Mouse (Mus musculus): ENCODE measurements at regions not wholly inside any gene's neighbourhood (a gene's known extent, or its start where the extent isn't known, plus 50 kb on each side); places are given as distances from the start of the nearest gene placed in this dataset.

DNA sequence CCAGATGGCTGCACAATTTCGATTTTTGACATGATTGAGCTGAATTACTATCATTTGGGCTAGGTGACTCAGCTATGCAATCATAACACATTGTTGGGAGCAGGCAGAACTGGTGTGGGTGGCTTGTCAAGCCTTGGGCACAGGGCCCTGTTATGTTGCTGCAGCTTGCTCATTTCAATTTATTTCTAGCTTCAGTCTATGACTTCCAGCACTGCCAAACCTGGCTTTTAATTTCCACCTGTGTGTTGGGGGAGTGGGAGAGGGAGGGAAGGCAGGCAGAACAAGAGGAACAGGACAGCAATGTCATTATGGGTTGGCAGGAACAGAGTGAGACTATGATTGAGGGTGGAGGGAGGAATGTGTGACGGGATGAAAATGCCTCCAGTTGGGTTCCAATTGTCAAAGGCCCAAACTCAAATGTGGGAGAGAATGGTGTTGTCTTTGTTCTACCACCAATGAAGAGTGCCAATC is 102.0 kb upstream of the Agbl1 start:
- ATAC-seq (replicated peaks; ENCODE audit: low read depth, poor library complexity, severe bottlenecking), result no peak

DNA sequence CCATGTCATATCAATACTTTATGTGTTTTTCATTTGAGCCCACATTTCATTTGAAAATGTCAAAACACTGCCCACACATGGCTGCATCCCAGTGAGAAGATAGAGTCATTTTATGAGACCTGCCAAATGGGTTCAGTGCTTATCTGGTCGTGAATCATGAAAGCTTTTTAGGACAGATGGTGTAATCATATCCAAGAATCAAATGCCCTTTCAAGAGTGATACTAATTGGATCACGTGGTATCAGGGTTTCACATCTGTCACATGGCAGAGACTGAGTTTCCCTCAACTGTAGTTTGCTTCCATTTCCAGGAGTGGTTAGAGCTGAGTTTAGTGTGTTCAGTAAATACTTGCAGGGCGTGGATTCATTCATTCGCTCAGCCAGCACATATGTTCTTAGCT is 87.2 kb upstream of the Agbl1 start:
- no peak for ATAC-seq (replicated peaks; ENCODE audit: low read depth, poor library complexity, severe bottlenecking)

DNA sequence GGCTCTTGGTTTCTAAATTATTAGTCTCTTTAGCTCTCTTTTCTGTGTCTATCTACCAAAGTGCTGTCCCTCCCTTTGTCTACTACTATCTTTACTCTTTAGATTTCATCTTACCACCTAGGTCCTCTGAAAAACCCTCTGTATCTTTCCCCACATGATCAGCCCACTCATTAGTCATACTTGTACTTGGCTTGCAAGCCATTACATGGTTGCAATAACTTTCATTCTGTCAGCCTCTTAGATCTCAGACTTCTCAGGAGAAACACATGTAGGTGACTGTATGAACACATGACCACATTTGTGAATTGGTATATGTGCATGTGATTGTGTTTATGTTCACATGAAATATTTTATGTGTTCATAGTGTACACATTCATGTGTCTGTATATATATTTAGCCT is 83.3 kb upstream of the Agbl1 start:
- ATAC-seq (replicated peaks; ENCODE audit: low read depth, poor library complexity, severe bottlenecking), result no peak

DNA sequence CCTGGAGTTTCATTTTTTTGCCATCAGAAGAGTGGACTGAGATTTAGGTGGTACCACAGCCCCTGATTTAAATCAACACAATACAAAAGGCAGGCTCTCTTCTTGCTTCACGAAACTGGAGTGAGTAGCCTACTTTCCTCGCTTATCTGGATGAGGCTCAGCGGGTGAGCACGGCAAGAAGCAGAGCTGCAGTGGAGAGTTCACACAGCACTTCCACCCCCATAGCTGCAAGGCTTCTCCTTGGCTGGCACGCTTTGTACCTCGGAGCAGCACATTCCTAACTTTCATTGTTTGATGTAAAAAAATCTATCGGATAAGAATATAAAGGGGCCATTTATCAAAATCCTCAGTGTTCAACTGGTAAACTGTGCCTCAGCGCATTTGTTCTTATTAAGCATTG is 72.8 kb upstream of the Agbl1 start:
- no peak for ATAC-seq (replicated peaks; ENCODE audit: low read depth, poor library complexity, severe bottlenecking)

DNA sequence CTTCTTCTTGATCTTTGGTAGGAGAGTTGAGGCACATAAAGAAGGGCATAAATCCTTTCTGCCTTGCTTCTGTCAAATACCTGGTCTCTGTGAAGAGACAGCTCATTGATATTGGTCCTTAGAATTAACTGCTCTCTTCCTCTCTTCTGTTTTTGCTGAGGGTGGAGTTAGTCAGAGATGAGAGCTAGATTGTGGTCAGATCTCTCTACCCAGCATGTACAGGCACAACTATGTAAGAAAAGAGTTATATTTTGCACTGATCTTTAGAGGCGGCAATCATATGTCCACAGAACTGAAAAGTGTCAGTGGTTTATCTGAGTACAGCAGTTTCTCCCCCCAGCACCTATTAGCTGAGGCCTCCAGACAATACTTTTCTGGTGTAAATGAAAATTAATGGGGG is 65.5 kb upstream of the Agbl1 start:
- no peak for ATAC-seq (replicated peaks; ENCODE audit: low read depth, poor library complexity, severe bottlenecking)

DNA sequence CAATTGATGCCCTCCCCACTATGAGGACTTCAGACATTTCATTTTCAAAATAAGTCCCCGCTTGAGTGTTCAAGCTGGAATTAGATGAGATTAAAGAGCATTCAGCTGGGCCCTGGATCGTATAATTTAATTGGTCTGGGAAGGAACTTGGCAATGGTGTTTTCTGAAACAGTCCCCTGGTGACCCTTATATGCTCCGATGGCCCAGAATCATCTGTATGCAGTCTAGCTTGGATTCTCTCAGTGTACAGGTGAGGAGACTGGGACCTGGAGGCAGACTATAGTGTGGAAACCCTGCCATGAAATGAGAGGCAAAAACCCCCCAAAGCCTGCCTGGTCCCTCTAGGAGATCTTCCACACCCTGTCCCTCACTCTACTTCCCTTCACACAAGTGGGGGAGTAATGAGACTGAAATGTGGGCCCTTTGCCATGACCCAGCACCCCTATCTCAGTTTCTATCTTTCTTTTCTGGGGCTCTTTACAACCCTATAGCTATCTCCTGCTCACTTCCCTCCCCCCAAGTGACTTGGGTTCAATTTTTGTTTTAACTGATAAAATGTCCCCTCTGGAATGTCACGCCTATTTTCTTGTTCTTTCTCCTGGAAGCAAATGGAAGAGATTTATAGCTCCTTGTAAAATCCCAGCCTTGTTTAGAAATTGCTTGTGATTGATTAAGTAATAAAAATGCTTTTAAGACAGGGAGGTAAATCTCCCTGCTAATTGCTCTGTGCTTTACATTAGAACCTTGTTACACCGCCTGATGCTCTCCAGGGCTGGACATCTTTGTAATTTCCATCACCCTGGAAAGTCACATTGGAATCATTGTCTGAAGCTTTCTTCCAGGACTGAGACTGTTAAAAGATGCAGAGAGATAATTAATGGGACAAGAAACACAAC is 64.7 kb upstream of the Agbl1 start:
- no peak for ATAC-seq (replicated peaks; ENCODE audit: low read depth, poor library complexity, severe bottlenecking)

DNA sequence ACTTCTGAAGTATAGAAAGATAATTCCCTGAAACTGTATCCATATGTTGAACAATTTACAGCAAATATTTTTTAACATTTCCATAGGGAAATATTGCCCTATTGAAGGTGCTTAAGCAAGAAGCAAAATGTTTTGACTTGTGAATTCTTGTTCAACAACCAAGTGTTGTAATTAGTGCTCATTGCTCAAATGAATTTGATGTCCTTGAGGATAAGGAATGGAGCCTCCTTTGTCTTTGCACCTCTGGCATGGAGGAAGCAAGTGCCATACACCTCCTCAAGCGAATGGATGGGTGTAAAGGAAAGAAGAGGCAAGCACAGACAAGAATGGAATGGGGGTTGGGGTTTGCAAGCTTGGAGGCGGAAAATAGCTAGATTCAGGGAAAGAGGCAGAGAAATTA is 59.2 kb upstream of the Agbl1 start:
- no peak for ATAC-seq (replicated peaks; ENCODE audit: low read depth, poor library complexity, severe bottlenecking)

DNA sequence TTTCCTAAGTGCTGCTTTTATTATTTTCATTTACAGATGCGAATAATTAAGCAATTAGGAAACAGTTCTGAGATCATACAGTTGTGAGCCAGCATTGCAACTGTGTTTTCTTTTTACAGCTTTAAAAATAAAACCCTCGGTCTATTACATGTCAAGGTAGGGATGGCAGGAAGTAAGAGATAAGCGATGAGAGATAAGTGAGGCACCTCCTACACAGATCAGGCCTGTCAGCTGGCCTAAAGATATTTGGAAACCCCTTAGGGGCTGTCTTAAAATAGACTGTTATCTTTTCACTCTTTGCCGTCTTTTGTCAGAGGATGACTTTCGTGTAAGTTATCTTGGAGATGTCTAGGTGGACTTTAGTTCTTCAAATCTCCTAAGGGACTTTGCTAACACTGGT is 53.5 kb upstream of the Agbl1 start:
- ATAC-seq (replicated peaks; ENCODE audit: low read depth, poor library complexity, severe bottlenecking), result no peak

DNA sequence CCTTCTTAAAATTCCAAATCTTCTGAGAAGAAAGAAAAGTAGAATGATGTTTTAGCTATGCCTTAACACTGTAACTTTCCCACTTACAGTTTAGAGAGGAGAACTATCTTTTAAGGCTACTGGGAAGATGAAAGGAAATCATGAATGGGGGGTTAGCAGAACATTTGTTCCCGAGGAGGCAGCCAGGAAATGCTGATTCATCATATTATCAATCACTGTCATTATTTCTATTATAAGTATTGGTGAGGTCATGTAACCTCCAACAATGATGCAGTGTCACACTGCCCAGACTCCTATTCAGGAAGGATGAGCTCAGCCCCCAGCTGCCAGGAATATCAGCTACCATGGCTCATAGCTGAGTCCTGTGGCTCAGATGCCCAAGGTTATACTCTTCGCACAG is 52.3 kb upstream of the Agbl1 start:
- no peak for ATAC-seq (replicated peaks; ENCODE audit: low read depth, poor library complexity, severe bottlenecking)

Measured in common myeloid progenitor, adult 5-6 weeks (primary cell).